25 mouse cellular contexts compared by ENCODE assay signal in the genomic region with DNA sequence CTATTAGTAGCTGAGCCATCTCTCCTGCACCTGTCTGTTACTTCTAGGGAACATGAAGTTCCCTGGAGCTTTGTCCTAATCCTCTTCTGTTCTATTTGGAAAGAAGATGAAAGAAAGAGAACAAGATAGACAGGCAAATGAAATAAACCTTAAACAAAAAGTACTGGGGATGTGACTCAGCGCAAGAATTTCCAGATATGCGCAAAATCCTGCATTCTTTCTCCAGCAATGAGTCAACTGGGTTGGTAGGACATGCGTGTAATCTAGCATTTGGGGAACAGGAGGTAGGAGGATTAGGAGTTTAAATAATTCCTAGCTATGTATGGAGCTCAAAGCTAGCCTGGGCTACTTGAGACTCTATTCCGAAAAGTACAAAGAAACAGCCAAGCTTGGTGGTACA. TPM values are rescaled to one million over a fixed set of nuclear protein-coding genes. Genes with fewer than 3 reads are reported as not detected.
"Had no signal": no experiment of that assay in that cellular context is flagged by ENCODE, and none has a peak within 500 bp of the region (broad histone marks: within the 10 kb centered on the region; RNA-seq: fewer than 3 reads in every experiment).

No protein-coding gene starts in this region.

- H3K9me3 ChIP-seq: kidney, embryonic 15.5 days; limb, embryonic 12.5 days; limb, embryonic 15.5 days; midbrain, embryonic 12.5 days; midbrain, embryonic 15.5 days; neural tube, embryonic 13.5 days had no signal

- DNase-seq: kidney, adult 2 months; kidney, postnatal 10 days; kidney, postnatal 36 days; layer of hippocampus, postnatal 36 days; left cerebral cortex, postnatal 4 days; liver, postnatal 0 days; lung, embryonic 14.5 days; retina, postnatal 1 day; right cerebral cortex, postnatal 4 days; thymus, adult 2 months; thymus, postnatal 14 days; thymus, postnatal 4 days had no signal

- H3K27me3 ChIP-seq: kidney, embryonic 15.5 days; limb, embryonic 12.5 days; limb, embryonic 15.5 days; midbrain, embryonic 12.5 days; midbrain, embryonic 15.5 days; neural tube, embryonic 13.5 days had no signal

- H3K4me3 ChIP-seq: kidney, embryonic 15.5 days; left cerebral cortex, adult 2 months; limb, embryonic 12.5 days; limb, embryonic 15.5 days; midbrain, embryonic 12.5 days; midbrain, embryonic 15.5 days; neural tube, embryonic 13.5 days had no signal

- ATAC-seq: liver, postnatal 0 days; lung, postnatal 0 days; midbrain, embryonic 15.5 days had no signal

- H3K9ac ChIP-seq: kidney, embryonic 15.5 days; limb, embryonic 12.5 days; limb, embryonic 15.5 days; liver, embryonic 14.5 days; liver, postnatal 0 days; lung, embryonic 14.5 days; midbrain, embryonic 12.5 days; midbrain, embryonic 15.5 days; neural tube, embryonic 13.5 days had no signal

- H3K4me1 ChIP-seq: kidney, embryonic 15.5 days; limb, embryonic 12.5 days; limb, embryonic 15.5 days; midbrain, embryonic 12.5 days; midbrain, embryonic 15.5 days; neural tube, embryonic 13.5 days had no signal

- H3K4me2 ChIP-seq: kidney, embryonic 15.5 days; limb, embryonic 12.5 days; limb, embryonic 15.5 days; liver, embryonic 11.5 days; lung, embryonic 14.5 days; midbrain, embryonic 12.5 days; midbrain, embryonic 15.5 days; neural tube, embryonic 13.5 days had no signal

- H3K27ac ChIP-seq: kidney, embryonic 15.5 days; left cerebral cortex, adult 2 months; limb, embryonic 12.5 days; limb, embryonic 15.5 days; liver, embryonic 14.5 days; macrophage; midbrain, embryonic 12.5 days; midbrain, embryonic 15.5 days; neural tube, embryonic 13.5 days; stomach, postnatal 0 days had no signal

- H3K36me3 ChIP-seq: kidney, embryonic 15.5 days; limb, embryonic 12.5 days; limb, embryonic 15.5 days; midbrain, embryonic 12.5 days; midbrain, embryonic 15.5 days; neural tube, embryonic 13.5 days had no signal

RNA-seq across cellular contexts. Expression of a gene that starts 5.7 kb away (rescaled TPM):
- polyA plus RNA-seq: kidney, embryonic 15.5 days; limb, embryonic 12.5 days; limb, embryonic 15.5 days; liver, embryonic 11.5 days; liver, postnatal 0 days; stomach, embryonic 14.5 days; stomach, postnatal 0 days had no signal
